Mouse (Mus musculus): ENCODE results near the gene Asb16.
A peak's percentile ranks its signal among the peaks of the same experiment; 100 is the strongest.

The Asb16 gene

GRCm38 (mm10) chr11:102287485-102287884 is 18.9 kb downstream of the Asb16 start:
- no peak for DNase-seq (ENCODE audit: low spot score in 2 of 2)

- DNase-seq (ENCODE audit: low spot score in 2 of 2), result no peak
Observed at GRCm38 (mm10) chr11:102288027-102288804, 19.7 kb downstream of the Asb16 start.

GRCm38 (mm10) chr11:102288913-102289312 is 20.4 kb downstream of the Asb16 start:
- DNase-seq (ENCODE audit: low spot score in 2 of 2), result no peak

- no peak for DNase-seq (ENCODE audit: low spot score in 2 of 2)
Observed at GRCm38 (mm10) chr11:102289511-102290100, 21.1 kb downstream of the Asb16 start.

- DNase-seq (ENCODE audit: low spot score in 2 of 2), result no peak
Observed at GRCm38 (mm10) chr11:102290141-102290540, 21.6 kb downstream of the Asb16 start.

GRCm38 (mm10) chr11:102291051-102291535 is 22.6 kb downstream of the Asb16 start:
- no peak for DNase-seq (ENCODE audit: low spot score in 2 of 2)

- DNase-seq (ENCODE audit: low spot score in 2 of 2), result no peak
Observed at GRCm38 (mm10) chr11:102293971-102294370, 25.4 kb downstream of the Asb16 start.

- no peak for DNase-seq (ENCODE audit: low spot score in 2 of 2)
Observed at GRCm38 (mm10) chr11:102294416-102294815, 25.9 kb downstream of the Asb16 start.

- peak in 1 of 2 experiments; percentile 58 for DNase-seq (ENCODE audit: low spot score in 2 of 2)
Observed at GRCm38 (mm10) chr11:102294887-102295597, 26.5 kb downstream of the Asb16 start.

- DNase-seq (ENCODE audit: low spot score in 2 of 2), result peak; percentile 50 to 65
Observed at GRCm38 (mm10) chr11:102295598-102296471, 27.3 kb downstream of the Asb16 start.

GRCm38 (mm10) chr11:102296491-102297472 is 28.2 kb downstream of the Asb16 start, which contains the start of gene Atxn7l3:
Atxn7l3 (minus strand) TSS chr11:102296631.
- peak; percentile 98 for DNase-seq (ENCODE audit: low spot score in 2 of 2)

GRCm38 (mm10) chr11:102297577-102298556 is 29.3 kb downstream of the Asb16 start:
- no peak for DNase-seq (ENCODE audit: low spot score in 2 of 2)

GRCm38 (mm10) chr11:102299839-102300238 is 31.3 kb downstream of the Asb16 start:
- DNase-seq (ENCODE audit: low spot score in 2 of 2), result no peak

GRCm38 (mm10) chr11:102304141-102304540 is 35.6 kb downstream of the Asb16 start:
- DNase-seq (ENCODE audit: low spot score in 2 of 2), result no peak

- no peak for DNase-seq (ENCODE audit: low spot score in 2 of 2)
Observed at GRCm38 (mm10) chr11:102305359-102305758, 36.8 kb downstream of the Asb16 start.

GRCm38 (mm10) chr11:102308104-102308503 is 39.6 kb downstream of the Asb16 start:
- no peak for DNase-seq (ENCODE audit: low spot score in 2 of 2)

- DNase-seq (ENCODE audit: low spot score in 2 of 2), result peak; percentile 96 to 97
Observed at GRCm38 (mm10) chr11:102308979-102309378, 40.4 kb downstream of the Asb16 start.

- DNase-seq (ENCODE audit: low spot score in 2 of 2), result no peak
Observed at GRCm38 (mm10) chr11:102309821-102310617, 41.5 kb downstream of the Asb16 start.
